Mouse (Mus musculus) stomach, embryonic 14.5 days (tissue): ENCODE data around the gene Xpo4. TPM values are rescaled to one million over a fixed set of nuclear protein-coding genes. Genes with fewer than 3 reads are reported as not detected.

ENCODE experiments used
- ATAC-seq: fragments of 200-750 bp; cut with Nextera tagmentation; 2 replicates; pipeline ENCODE4 v1.8.0; 2017; ENCODE audit warnings: low read depth, moderate TSS enrichment; ENCODE audit not compliant: insufficient number of reproducible peaks, insufficient read depth, low FRiP score
- H3K27ac ChIP-seq: fragments of 300-500 bp; sonication (generic); 2 replicates; pipeline ENCODE4 v1.5.1; 2014; ENCODE audit warnings: mild to moderate bottlenecking, low read length, moderate library complexity, mixed read lengths
- H3K27me3 ChIP-seq: fragments of 300-500 bp; sonication (generic); 2 replicates; pipeline ENCODE4 v1.6.1; 2014; ENCODE audit warnings: low read length, control low read depth, mixed read lengths; ENCODE audit not compliant: control insufficient read depth, insufficient read depth
- H3K36me3 ChIP-seq: fragments of 300-500 bp; sonication (generic); 2 replicates; pipeline ENCODE4 v1.6.1; 2014; ENCODE audit warnings: mild to moderate bottlenecking, control low read depth, low read length, moderate library complexity, mixed read lengths; ENCODE audit not compliant: control insufficient read depth, insufficient read depth
- H3K4me1 ChIP-seq: fragments of 300-500 bp; sonication (generic); 2 replicates; pipeline ENCODE4 v1.6.1; 2014; ENCODE audit warnings: low read length, control low read depth, mixed read lengths; ENCODE audit not compliant: control insufficient read depth, insufficient read depth
- H3K4me2 ChIP-seq: fragments of 300-500 bp; sonication (generic); replicated peaks from 2 replicates; pipeline ENCODE4 v1.6.1; 2014; ENCODE audit warnings: low read depth, low read length, control low read depth
- H3K4me3 ChIP-seq: fragments of 300-500 bp; sonication (generic); 2 replicates; pipeline ENCODE4 v1.5.1; 2014; ENCODE audit warnings: low read depth, low read length, control low read depth
- H3K9ac ChIP-seq: fragments of 300-500 bp; sonication (generic); replicated peaks from 2 replicates; pipeline ENCODE4 v1.6.1; 2014; ENCODE audit warnings: low read depth, mild to moderate bottlenecking, control low read depth, low read length, moderate library complexity, mixed read lengths
- H3K9me3 ChIP-seq: fragments of 300-500 bp; sonication (generic); 2 replicates; pipeline ENCODE4 v1.6.1; 2016; ENCODE audit warnings: low read depth, low read length, control low read depth; ENCODE audit not compliant: control insufficient read depth
- WGBS: fragments of 180-500 bp; shearing (Covaris S2); extraction: QIAGEN DNeasy Blood & Tissue Kit; methylation state at CpG from one replicate; pipeline ENCODE4 v1.1.7; 2014; 5-methylcytosine and 5-hydroxymethylcytosine counted together
- polyA plus RNA-seq: library from polyadenylated mRNA; unstranded; fragments of >200 nt; fragmentation: Nextera tagmentation; extraction: Ambion mirVana; gene quantifications from 2 replicates; pipeline ENCODE4 v1.2.1, GENCODE M21; 2014

Xpo4 gene
- polyA plus RNA-seq, 1 experiment from 2014 or later, result 36.2 TPM

GRCm38 (mm10) chr14:57537261-57538015, 127.8 kb downstream of the Xpo4 start:
- no peaks in the 10 kb centered on the region for H3K9me3 ChIP-seq
- peaks cover 27% of the 10 kb centered on the region; the same call in 1 of the 2 replicates for H3K4me1 ChIP-seq
- H3K4me3 ChIP-seq, result no peak overlapping the region
- H3K36me3 ChIP-seq, result no peaks in the 10 kb centered on the region
- H3K27ac ChIP-seq, result peak overlapping the region; percentile 85
- 24% methylated on average over 16 of the region's 16 CpGs for WGBS
- no peak overlapping the region; the same call in 1 of the 2 replicates for H3K9ac ChIP-seq
- ATAC-seq, result 0 out of 2 replicates have a peak, but pooled peaks have one; percentile 24
- 0 out of 2 replicates have a peak overlapping the region, but pooled peaks have one; percentile 18 for H3K4me2 ChIP-seq
- 0 out of 2 replicates have a peak, but pooled peaks cover 2% of the 10 kb centered on the region for H3K27me3 ChIP-seq

- H3K9ac ChIP-seq, result no peak overlapping the region; the same call in 1 of the 2 replicates
- 50% methylated on average over 9 of the region's 9 CpGs for WGBS
- no peak overlapping the region for H3K4me3 ChIP-seq
- no peak for ATAC-seq
- H3K36me3 ChIP-seq, result no peaks in the 10 kb centered on the region
- H3K4me2 ChIP-seq, result no peak overlapping the region
- H3K4me1 ChIP-seq, result peaks cover 27% of the 10 kb centered on the region; the same call in 1 of the 2 replicates
- H3K9me3 ChIP-seq, result no peaks in the 10 kb centered on the region
- 0 out of 2 replicates have a peak, but pooled peaks cover 2% of the 10 kb centered on the region for H3K27me3 ChIP-seq
- H3K27ac ChIP-seq, result peak overlapping the region; percentile 85
These were observed 128.4 kb downstream of the Xpo4 start for GRCm38 (mm10) chr14:57536820-57537219.

DNA sequence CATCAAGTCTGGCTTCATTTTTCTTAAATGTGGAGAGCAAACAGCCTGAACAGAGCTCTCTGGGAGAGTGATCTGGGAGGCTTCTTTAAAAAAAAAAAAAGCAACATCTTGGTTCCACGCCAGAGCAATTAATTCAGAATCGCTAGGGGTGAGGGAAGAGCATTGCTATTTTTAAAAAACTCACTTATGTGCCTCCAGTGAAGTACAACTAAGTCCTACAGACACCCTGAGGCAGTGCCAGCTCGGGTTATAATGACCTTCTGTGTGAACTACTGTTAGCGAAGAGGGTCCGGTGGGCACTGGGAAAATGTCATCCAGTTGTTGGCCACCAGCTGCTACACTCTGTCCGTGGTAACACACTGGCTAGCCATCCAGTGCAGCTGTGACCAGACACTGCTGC, 129.6 kb downstream of the Xpo4 start:
- Histone ChIP-seq H3K9ac (no peak overlapping the region), H3K27me3 (0 out of 2 replicates have a peak, but pooled peaks cover 2% of the 10 kb centered on the region), H3K4me3 (no peak overlapping the region), H3K9me3 (no peaks in the 10 kb centered on the region), H3K4me2 (no peak overlapping the region), H3K4me1 (peaks cover 27% of the 10 kb centered on the region; the same call in 1 of the 2 replicates), H3K36me3 (no peaks in the 10 kb centered on the region), H3K27ac (peak overlapping the region; percentile 83)
- 56% methylated on average over 6 of the region's 6 CpGs for WGBS
- no peak; the same call in 1 of the 2 replicates for ATAC-seq

DNA sequence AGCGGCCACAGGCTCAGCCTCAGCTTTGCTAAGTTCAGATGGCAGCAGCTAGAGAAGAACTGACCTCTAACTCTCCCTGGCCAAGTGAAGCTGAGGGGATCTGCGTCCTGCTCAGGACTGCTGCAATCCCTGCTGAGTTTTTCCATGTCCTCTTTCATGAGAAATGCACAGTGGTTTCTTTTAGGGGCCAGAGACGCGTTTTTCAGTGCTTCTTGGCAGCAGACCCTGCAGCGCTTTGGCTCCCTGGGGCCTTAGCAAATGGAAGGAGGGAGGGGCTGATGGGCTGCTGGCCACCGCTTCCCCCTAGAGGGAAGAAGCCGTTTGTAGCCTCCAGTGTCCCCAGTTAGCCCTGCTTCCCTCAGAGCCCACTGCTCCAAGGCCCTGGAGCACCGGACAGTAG, 130.3 kb downstream of the Xpo4 start:
- Histone ChIP-seq H3K27ac (peak overlapping the region; percentile 83), H3K4me1 (peaks cover 27% of the 10 kb centered on the region; the same call in 1 of the 2 replicates), H3K36me3 (no peaks in the 10 kb centered on the region), H3K4me2 (no peak overlapping the region), H3K9me3 (no peaks in the 10 kb centered on the region), H3K27me3 (0 out of 2 replicates have a peak, but pooled peaks cover 2% of the 10 kb centered on the region), H3K4me3 (no peak overlapping the region), H3K9ac (no peak overlapping the region)
- peak; percentile 30; the same call in 1 of the 2 replicates for ATAC-seq
- 14% methylated on average over 8 of the region's 8 CpGs for WGBS

GRCm38 (mm10) chr14:57534346-57534745, 130.9 kb downstream of the Xpo4 start:
- 21% methylated on average over 5 of the region's 5 CpGs for WGBS
- Histone ChIP-seq H3K9me3 (no peaks in the 10 kb centered on the region), H3K36me3 (no peaks in the 10 kb centered on the region), H3K4me1 (peaks cover 27% of the 10 kb centered on the region; the same call in 1 of the 2 replicates), H3K4me2 (no peak overlapping the region), H3K27me3 (0 out of 2 replicates have a peak, but pooled peaks cover 2% of the 10 kb centered on the region), H3K4me3 (no peak overlapping the region), H3K9ac (no peak overlapping the region), H3K27ac (peak overlapping the region; percentile 83)
- no peak for ATAC-seq

- ATAC-seq, result no peak
- WGBS, result 24% methylated on average over 11 of the region's 11 CpGs
- Histone ChIP-seq H3K9me3 (no peaks in the 10 kb centered on the region), H3K27ac (0 out of 2 replicates have a peak overlapping the region, but pooled peaks have one; percentile 83), H3K9ac (no peak overlapping the region), H3K4me2 (no peak overlapping the region), H3K4me1 (peaks cover 27% of the 10 kb centered on the region; the same call in 1 of the 2 replicates), H3K36me3 (no peaks in the 10 kb centered on the region), H3K4me3 (no peak overlapping the region), H3K27me3 (0 out of 2 replicates have a peak, but pooled peaks cover 2% of the 10 kb centered on the region)
These were observed 131.4 kb downstream of the Xpo4 start for GRCm38 (mm10) chr14:57533841-57534240.

DNA sequence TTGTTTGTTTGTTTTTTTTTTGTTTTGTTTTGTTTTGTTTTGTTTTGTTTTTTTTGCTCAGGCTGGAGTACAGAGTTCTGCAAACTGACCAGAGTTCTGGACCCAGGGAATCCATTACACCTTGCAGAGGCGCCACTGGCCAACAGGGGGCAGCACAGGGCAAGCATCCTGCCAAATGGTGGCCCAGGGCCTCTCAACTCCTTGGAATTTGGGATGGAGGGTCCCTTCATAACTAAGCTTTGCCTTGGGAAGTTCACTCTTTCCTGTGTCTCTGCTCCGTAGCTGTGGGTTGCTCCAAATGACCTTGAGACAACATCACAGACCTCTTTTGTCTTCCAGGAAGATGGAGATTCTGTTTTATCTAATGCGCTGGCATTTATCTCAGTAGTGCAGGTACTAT, 132.0 kb downstream of the Xpo4 start:
- Histone ChIP-seq H3K9me3 (no peaks in the 10 kb centered on the region), H3K4me2 (no peak overlapping the region), H3K4me3 (no peak overlapping the region), H3K27ac (no peak overlapping the region), H3K27me3 (0 out of 2 replicates have a peak, but pooled peaks cover 2% of the 10 kb centered on the region), H3K36me3 (no peaks in the 10 kb centered on the region), H3K4me1 (peaks cover 26% of the 10 kb centered on the region; the same call in 1 of the 2 replicates), H3K9ac (no peak overlapping the region)
- ATAC-seq, result no peak
- WGBS, result 48% methylated on average over 3 of the region's 3 CpGs

DNA sequence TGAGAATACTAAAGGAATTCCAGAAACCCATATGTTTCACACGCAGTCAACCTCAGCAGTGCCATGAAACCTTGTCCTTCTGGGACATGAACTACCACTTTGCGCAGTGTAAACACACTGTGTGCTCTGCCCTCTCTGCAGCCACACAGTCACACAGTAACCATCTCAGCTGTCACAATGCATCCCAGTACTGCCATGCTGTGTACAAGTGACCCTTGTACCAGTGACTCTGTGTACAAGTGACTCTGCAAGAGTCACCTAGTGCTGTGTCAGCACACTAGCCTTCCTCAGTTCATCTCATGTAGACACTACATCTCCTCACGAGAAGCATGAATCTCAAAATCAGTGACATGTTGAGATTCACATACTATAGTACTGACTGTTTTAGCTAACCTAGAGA, 132.7 kb downstream of the Xpo4 start:
- H3K4me1 ChIP-seq, result peaks cover 20% of the 10 kb centered on the region; the same call in 1 of the 2 replicates
- H3K9ac ChIP-seq, result no peak overlapping the region
- no peak overlapping the region for H3K4me2 ChIP-seq
- no peak overlapping the region for H3K27ac ChIP-seq
- WGBS, result 85% methylated on average over 3 of the region's 3 CpGs
- H3K9me3 ChIP-seq, result no peaks in the 10 kb centered on the region
- H3K27me3 ChIP-seq, result 0 out of 2 replicates have a peak, but pooled peaks cover 2% of the 10 kb centered on the region
- ATAC-seq, result no peak
- no peak overlapping the region for H3K4me3 ChIP-seq
- H3K36me3 ChIP-seq, result no peaks in the 10 kb centered on the region
